Mouse (Mus musculus) testis, adult 2 months (tissue): ENCODE measurements around the gene Trim31.

Experiments
- CTCF ChIP-seq: fragments of 200-500 bp; IDR thresholded peaks from 2 replicates; pipeline ENCODE4 v1.5.1; 2012; ENCODE audit warnings: low read depth, mild to moderate bottlenecking, inconsistent platforms, low read length, moderate library complexity; ENCODE audit not compliant: control insufficient read depth, insufficient read depth, insufficient replicate concordance
- POLR2A ChIP-seq: fragments of 200-500 bp; IDR thresholded peaks from 2 replicates; pipeline ENCODE4 v1.6.1; 2012; ENCODE audit warnings: low read depth, mild to moderate bottlenecking, inconsistent platforms, low read length, moderate library complexity; ENCODE audit not compliant: control insufficient read depth

DNA sequence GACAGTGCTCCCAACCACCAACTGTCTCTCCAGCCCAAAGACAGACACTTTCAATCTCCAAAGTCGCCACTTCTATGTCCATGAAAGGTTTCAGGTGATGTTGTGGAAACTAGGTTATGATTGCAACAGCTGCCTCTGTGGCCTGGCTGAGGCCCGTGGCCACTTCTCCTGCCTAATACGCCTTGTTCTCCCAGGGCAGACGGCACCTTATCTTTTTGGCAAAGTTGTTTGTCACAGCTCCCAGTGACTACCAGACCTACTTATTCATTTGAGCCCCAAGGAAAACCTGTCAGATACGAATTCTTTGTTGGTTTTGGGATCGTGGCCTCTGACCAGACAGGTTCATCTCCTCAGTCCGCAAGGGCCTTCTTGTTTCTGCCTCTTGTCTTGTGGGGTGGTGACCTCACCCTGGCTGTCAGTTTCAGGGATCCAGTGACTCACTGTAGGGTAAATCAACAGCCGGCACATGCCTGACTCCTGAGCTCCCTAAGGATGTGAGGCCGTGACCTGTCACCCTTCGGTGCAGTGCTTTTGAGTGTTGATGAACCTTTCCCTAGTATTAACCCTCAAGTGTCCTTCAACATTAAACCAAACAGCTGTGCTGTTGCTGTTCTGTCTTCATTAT lies 29.7 kb downstream of the Trim31 start:
- TF ChIP-seq CTCF (no peak), POLR2A (no peak)
